Mouse (Mus musculus): ENCODE data around the gene Sbk1. TPM values are rescaled to one million over a fixed set of nuclear protein-coding genes. Genes with fewer than 3 reads are reported as not detected.

The Sbk1 gene
- polyA plus RNA-seq, 1 experiment from 2014 or later, result 12.1 TPM

DNA sequence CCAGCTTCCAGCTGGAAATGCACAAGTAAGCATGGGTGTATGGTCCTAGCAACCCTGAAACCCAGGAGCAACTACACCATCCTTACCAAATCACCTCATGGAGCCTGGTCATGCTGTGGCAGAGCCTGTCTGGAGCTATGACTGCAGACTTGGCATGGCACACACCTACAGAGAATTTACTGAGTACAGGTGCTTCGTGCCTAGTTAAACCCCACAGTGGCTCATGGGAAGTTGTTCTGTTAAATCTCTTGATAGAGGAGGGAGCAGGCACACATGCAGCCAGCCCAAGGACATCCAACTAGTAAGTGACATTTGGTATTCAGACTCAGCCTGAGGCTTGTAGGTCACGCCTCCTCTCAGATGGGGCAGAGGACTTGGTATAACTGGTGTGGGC lies 15.7 kb downstream of the Sbk1 start:
- no peak overlapping the region for H3K27ac ChIP-seq (ENCODE audit: low read length)
- H3K4me3 ChIP-seq (ENCODE audit: low read length), result no peak overlapping the region
- no peaks in the 10 kb centered on the region for H3K27me3 ChIP-seq (ENCODE audit: control insufficient read depth, insufficient read depth, low read length)
- 69% methylated on average over 2 of the region's 2 CpGs for WGBS
- ATAC-seq (replicated peaks; ENCODE audit: extremely low read depth, insufficient read depth, low FRiP score), result no peak
- 0 out of 2 replicates have a peak overlapping the region, but pooled peaks have one; percentile 7 for H3K9ac ChIP-seq (ENCODE audit: low read length)
- H3K4me1 ChIP-seq (ENCODE audit: control insufficient read depth, insufficient read depth, low read length), result peaks cover 33% of the 10 kb centered on the region
- no peak overlapping the region for H3K4me2 ChIP-seq (ENCODE audit: low read depth, low read length)
- H3K9me3 ChIP-seq (replicated peaks; ENCODE audit: control insufficient read depth, low read length), result no peaks in the 10 kb centered on the region
- H3K36me3 ChIP-seq (ENCODE audit: control insufficient read depth, insufficient read depth), result peaks cover 8% of the 10 kb centered on the region

DNA sequence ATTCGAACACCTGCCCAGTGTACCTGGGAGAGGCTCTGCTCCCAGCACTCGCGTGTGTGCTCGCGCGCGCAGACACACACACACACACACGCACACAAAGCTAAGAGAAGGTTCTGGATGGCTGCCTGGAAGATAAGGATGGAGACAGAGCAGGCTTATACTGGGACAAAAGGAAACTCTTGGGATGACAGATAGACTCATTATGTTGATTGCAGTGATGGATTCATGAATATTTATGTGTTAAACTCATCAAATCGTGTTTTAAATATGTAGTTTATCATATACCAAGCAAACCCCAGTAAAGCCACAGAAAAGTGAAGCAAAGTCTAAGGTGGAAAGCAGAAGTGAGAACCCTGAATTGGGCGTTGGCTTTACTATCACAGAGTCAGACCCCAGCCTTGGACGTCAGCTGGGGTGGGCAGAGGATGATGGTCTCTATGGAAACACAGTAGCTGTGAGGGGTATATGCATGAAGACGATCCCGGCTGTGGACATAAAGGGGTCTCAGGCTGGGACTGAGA lies 16.2 kb downstream of the Sbk1 start:
- H3K4me3 ChIP-seq (ENCODE audit: low read length), result no peak overlapping the region
- 74% methylated on average over 13 of the region's 13 CpGs for WGBS
- no peak overlapping the region for H3K27ac ChIP-seq (ENCODE audit: low read length)
- peaks cover 33% of the 10 kb centered on the region for H3K4me1 ChIP-seq (ENCODE audit: control insufficient read depth, insufficient read depth, low read length)
- peaks cover 9% of the 10 kb centered on the region for H3K36me3 ChIP-seq (ENCODE audit: control insufficient read depth, insufficient read depth)
- H3K4me2 ChIP-seq (ENCODE audit: low read depth, low read length), result no peak overlapping the region
- 0 out of 2 replicates have a peak overlapping the region, but pooled peaks have one; percentile 7 for H3K9ac ChIP-seq (ENCODE audit: low read length)
- no peaks in the 10 kb centered on the region for H3K9me3 ChIP-seq (replicated peaks; ENCODE audit: control insufficient read depth, low read length)
- no peaks in the 10 kb centered on the region for H3K27me3 ChIP-seq (ENCODE audit: control insufficient read depth, insufficient read depth, low read length)
- no peak for ATAC-seq (replicated peaks; ENCODE audit: extremely low read depth, insufficient read depth, low FRiP score)

DNA sequence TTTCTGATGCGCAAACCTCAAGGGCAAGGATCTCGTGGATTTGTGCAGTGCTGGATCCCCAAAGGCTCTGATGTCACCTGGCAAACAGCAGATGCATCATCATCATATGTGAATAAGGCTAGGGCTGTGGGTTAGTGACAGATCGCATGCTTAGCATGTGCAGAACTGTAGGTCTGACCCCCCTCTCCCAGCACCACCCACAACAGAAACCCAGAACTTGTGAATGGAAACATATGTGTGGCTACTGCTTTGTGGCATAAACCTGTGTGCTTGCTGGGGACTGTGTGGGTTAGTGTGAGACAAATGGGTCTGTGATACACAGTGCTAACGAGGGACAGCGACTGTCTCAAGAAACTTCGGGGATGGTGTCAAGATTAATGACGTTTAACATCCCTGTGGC lies 17.0 kb downstream of the Sbk1 start:
- H3K4me2 ChIP-seq (ENCODE audit: low read depth, low read length), result no peak overlapping the region
- 77% methylated on average over 7 of the region's 7 CpGs for WGBS
- no peaks in the 10 kb centered on the region for H3K9me3 ChIP-seq (replicated peaks; ENCODE audit: control insufficient read depth, low read length)
- peaks cover 29% of the 10 kb centered on the region for H3K4me1 ChIP-seq (ENCODE audit: control insufficient read depth, insufficient read depth, low read length)
- peaks cover 9% of the 10 kb centered on the region for H3K36me3 ChIP-seq (ENCODE audit: control insufficient read depth, insufficient read depth)
- no peak overlapping the region for H3K9ac ChIP-seq (ENCODE audit: low read length)
- H3K27ac ChIP-seq (ENCODE audit: low read length), result no peak overlapping the region
- no peaks in the 10 kb centered on the region for H3K27me3 ChIP-seq (ENCODE audit: control insufficient read depth, insufficient read depth, low read length)
- ATAC-seq (replicated peaks; ENCODE audit: extremely low read depth, insufficient read depth, low FRiP score), result no peak
- no peak overlapping the region for H3K4me3 ChIP-seq (ENCODE audit: low read length)

DNA sequence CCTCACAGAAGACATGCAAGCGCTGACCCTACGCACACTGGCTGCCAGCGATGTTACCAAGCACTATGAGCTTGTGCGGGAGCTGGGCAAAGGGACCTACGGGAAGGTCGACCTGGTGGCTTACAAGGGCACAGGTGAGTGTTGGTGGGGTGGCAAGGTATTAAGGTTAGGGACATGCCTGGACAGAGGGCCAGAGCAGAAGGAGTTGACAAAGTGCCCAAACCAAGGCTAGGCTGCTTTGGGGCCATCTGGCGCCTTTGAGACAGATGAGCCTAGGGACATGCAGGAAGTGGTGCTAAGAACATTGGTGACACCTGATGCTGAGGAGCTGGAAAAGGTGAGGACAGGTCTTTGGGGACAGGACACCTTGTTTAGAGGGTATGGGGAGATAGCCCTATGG lies 17.5 kb downstream of the Sbk1 start:
- Histone ChIP-seq H3K9me3 (replicated peaks; ENCODE audit: control insufficient read depth, low read length) (no peaks in the 10 kb centered on the region), H3K4me3 (ENCODE audit: low read length) (no peak overlapping the region), H3K4me2 (ENCODE audit: low read depth, low read length) (no peak overlapping the region), H3K27me3 (ENCODE audit: control insufficient read depth, insufficient read depth, low read length) (no peaks in the 10 kb centered on the region), H3K9ac (ENCODE audit: low read length) (no peak overlapping the region), H3K36me3 (ENCODE audit: control insufficient read depth, insufficient read depth) (peaks cover 9% of the 10 kb centered on the region), H3K4me1 (ENCODE audit: control insufficient read depth, insufficient read depth, low read length) (peaks cover 23% of the 10 kb centered on the region), H3K27ac (ENCODE audit: low read length) (no peak overlapping the region)
- WGBS, result 89% methylated on average over 7 of the region's 7 CpGs
- ATAC-seq (replicated peaks; ENCODE audit: extremely low read depth, insufficient read depth, low FRiP score), result no peak

DNA sequence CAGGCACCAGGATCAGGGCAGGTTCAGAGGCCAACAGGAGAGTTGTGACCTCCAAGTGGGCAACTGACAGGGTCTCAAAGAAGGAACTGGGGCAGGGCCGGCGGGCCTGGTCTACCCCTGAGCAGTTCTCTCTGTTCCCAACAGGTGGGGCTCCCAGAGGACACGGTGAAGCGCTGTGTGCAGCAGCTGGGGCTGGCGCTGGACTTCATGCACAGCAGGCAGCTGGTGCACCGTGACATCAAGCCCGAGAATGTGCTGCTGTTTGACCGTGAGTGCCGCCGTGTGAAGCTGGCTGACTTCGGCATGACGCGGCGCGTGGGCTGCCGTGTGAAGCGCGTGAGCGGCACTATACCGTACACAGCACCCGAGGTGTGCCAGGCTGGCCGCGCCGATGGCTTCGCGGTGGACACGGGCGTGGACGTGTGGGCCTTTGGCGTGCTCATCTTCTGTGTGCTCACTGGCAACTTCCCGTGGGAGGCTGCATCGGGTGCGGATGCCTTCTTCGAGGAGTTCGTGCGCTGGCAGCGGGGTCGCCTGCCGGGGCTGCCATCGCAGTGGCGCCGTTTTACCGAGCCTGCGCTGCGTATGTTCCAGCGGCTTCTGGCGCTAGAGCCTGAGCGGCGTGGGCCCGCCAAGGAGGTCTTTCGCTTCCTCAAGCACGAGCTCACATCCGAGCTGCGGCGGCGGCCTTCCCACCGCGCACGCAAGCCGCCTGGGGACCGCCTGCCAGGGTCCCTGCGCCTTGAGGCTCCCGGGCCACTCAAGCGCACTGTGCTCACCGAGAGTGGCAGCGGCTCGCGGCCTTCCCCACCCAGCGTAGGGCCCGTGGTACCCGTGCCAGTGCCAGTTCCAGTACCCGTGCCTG lies 19.5 kb downstream of the Sbk1 start:
- Histone ChIP-seq H3K4me2 (ENCODE audit: low read depth, low read length) (peak overlapping the region; percentile 15; the same call in 1 of the 2 replicates), H3K27me3 (ENCODE audit: control insufficient read depth, insufficient read depth, low read length) (no peaks in the 10 kb centered on the region)
- no peak for ATAC-seq (replicated peaks; ENCODE audit: extremely low read depth, insufficient read depth, low FRiP score)

DNA sequence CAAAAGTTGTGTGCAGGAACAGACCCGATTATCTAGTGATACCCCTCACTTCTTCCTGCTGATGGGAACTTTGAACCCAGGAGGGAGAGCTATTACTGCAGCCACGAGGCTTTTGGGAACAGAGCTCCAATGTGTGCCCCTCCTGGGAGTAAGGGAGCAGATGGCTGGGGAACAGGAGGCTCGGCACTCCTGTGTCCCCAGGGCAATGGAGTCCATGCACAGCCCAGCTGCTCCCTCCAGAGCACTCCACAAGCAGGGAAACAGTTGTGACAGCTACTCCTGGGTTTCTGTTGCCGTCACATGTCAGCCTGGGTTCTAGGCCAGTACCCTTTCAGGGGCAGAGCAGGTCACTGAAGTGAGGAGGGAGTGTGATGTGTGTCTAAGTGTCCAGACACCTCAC lies 20.7 kb downstream of the Sbk1 start:
- H3K27ac ChIP-seq (ENCODE audit: low read length), result no peak overlapping the region
- H3K9ac ChIP-seq (ENCODE audit: low read length), result no peak overlapping the region
- H3K4me3 ChIP-seq (ENCODE audit: low read length), result no peak overlapping the region
- no peaks in the 10 kb centered on the region for H3K9me3 ChIP-seq (replicated peaks; ENCODE audit: control insufficient read depth, low read length)
- H3K4me2 ChIP-seq (ENCODE audit: low read depth, low read length), result no peak overlapping the region
- H3K36me3 ChIP-seq (ENCODE audit: control insufficient read depth, insufficient read depth), result peaks cover 9% of the 10 kb centered on the region
- no peaks in the 10 kb centered on the region for H3K27me3 ChIP-seq (ENCODE audit: control insufficient read depth, insufficient read depth, low read length)
- no peak for ATAC-seq (replicated peaks; ENCODE audit: extremely low read depth, insufficient read depth, low FRiP score)
- WGBS, result 81% methylated on average over 4 of the region's 4 CpGs
- H3K4me1 ChIP-seq (ENCODE audit: control insufficient read depth, insufficient read depth, low read length), result peaks cover 5% of the 10 kb centered on the region

More for the DNA sequence above, 19.5 kb downstream of the Sbk1 start:
- no peak overlapping the region for H3K27ac ChIP-seq (ENCODE audit: low read length)
- H3K9me3 ChIP-seq (replicated peaks; ENCODE audit: control insufficient read depth, low read length), result no peaks in the 10 kb centered on the region
- WGBS, result 72% methylated on average over 72 of the region's 72 CpGs
- peaks cover 9% of the 10 kb centered on the region for H3K36me3 ChIP-seq (ENCODE audit: control insufficient read depth, insufficient read depth)
- H3K4me3 ChIP-seq (ENCODE audit: low read length), result no peak overlapping the region
- peaks cover 12% of the 10 kb centered on the region for H3K4me1 ChIP-seq (ENCODE audit: control insufficient read depth, insufficient read depth, low read length)
- H3K9ac ChIP-seq (ENCODE audit: low read length), result no peak overlapping the region; the same call in 1 of the 2 replicates

DNA sequence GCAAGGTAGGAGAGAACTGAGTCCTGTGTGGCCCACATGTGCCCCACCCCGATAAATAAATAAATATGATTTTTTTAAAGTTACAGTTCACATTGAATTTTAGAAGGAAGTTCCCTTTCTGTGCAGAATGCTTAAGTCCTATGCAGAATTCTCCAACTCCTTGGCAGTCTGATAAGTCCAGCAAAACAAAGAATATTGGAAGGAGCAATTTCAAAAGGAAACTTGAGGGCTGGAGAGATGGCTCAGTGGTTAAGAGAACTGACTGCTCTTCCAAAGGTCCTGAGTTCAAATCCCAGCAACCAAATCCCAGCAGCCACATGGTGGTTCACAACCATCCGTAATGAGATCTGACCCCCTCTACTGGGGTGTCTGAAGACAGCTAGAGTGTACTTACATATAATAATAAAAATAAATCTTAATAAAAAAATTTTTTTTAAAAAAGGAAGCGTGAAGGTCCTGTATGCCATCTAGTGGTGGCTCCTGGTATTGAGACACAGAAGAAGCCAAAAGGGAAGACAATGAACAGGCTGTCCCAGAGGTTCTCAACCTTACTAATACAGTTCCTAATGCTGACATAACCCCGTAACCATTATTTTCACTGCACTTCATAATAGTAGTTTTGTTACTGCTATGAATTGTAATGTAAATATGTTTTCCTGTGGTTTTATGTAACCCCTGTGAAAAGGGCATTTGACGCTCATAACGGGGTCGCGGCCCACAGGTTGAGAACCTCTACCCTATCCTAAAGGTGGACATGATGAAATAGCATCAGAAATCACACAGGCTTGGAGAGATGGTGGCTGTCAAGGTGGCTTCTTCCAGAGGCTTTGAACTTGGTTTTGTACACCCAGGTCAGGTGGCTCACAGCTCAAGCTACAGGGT lies 25.4 kb downstream of the Sbk1 start:
- H3K4me2 ChIP-seq (ENCODE audit: low read depth, low read length), result no peak overlapping the region
- H3K27ac ChIP-seq (ENCODE audit: low read length), result no peak overlapping the region
- H3K9me3 ChIP-seq (replicated peaks; ENCODE audit: control insufficient read depth, low read length), result no peaks in the 10 kb centered on the region
- 0 out of 2 replicates have a peak, but pooled peaks cover 2% of the 10 kb centered on the region for H3K36me3 ChIP-seq (ENCODE audit: control insufficient read depth, insufficient read depth)
- no peak for ATAC-seq (replicated peaks; ENCODE audit: extremely low read depth, insufficient read depth, low FRiP score)
- no peaks in the 10 kb centered on the region for H3K4me1 ChIP-seq (ENCODE audit: control insufficient read depth, insufficient read depth, low read length)
- no peaks in the 10 kb centered on the region for H3K27me3 ChIP-seq (ENCODE audit: control insufficient read depth, insufficient read depth, low read length)
- H3K4me3 ChIP-seq (ENCODE audit: low read length), result no peak overlapping the region
- H3K9ac ChIP-seq (ENCODE audit: low read length), result no peak overlapping the region
- 65% methylated on average over 8 of the region's 8 CpGs for WGBS

DNA sequence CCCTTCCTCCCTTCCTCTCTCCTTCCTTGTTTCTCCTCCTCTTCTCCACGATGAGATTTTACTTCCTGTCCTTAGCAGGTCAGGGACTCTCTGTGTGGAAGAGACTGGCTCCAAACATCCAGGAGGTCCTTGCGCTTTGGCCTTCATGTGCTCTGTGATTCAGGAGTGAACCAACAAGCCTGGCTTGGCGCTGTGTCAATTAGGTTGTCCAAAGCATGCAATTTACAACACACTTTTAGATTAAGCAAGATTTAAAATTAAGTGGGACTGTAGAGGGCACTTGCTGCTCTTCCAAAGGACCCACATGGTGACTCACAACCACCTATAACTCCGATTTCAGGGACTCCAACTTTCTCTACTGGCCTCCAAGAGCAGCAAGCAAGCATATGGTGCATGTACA lies 26.4 kb downstream of the Sbk1 start:
- no peaks in the 10 kb centered on the region for H3K9me3 ChIP-seq (replicated peaks; ENCODE audit: control insufficient read depth, low read length)
- ATAC-seq (replicated peaks; ENCODE audit: extremely low read depth, insufficient read depth, low FRiP score), result no peak
- no peaks in the 10 kb centered on the region for H3K27me3 ChIP-seq (ENCODE audit: control insufficient read depth, insufficient read depth, low read length)
- H3K9ac ChIP-seq (ENCODE audit: low read length), result no peak overlapping the region
- H3K4me1 ChIP-seq (ENCODE audit: control insufficient read depth, insufficient read depth, low read length), result no peaks in the 10 kb centered on the region
- H3K27ac ChIP-seq (ENCODE audit: low read length), result no peak overlapping the region
- H3K4me2 ChIP-seq (ENCODE audit: low read depth, low read length), result no peak overlapping the region
- H3K4me3 ChIP-seq (ENCODE audit: low read length), result no peak overlapping the region
- no peaks in the 10 kb centered on the region for H3K36me3 ChIP-seq (ENCODE audit: control insufficient read depth, insufficient read depth)
- 64% methylated on average over 4 of the region's 4 CpGs for WGBS

Measured in heart, embryonic 16.5 days (tissue).